Mouse (Mus musculus): ENCODE data around the gene Adgrl1.
"Not testable (repeated sequence)": the region's sequence is repeated elsewhere in the genome, so short reads cannot be mapped to it uniquely, and the experiment has no call there.

The Adgrl1 gene

DNA sequence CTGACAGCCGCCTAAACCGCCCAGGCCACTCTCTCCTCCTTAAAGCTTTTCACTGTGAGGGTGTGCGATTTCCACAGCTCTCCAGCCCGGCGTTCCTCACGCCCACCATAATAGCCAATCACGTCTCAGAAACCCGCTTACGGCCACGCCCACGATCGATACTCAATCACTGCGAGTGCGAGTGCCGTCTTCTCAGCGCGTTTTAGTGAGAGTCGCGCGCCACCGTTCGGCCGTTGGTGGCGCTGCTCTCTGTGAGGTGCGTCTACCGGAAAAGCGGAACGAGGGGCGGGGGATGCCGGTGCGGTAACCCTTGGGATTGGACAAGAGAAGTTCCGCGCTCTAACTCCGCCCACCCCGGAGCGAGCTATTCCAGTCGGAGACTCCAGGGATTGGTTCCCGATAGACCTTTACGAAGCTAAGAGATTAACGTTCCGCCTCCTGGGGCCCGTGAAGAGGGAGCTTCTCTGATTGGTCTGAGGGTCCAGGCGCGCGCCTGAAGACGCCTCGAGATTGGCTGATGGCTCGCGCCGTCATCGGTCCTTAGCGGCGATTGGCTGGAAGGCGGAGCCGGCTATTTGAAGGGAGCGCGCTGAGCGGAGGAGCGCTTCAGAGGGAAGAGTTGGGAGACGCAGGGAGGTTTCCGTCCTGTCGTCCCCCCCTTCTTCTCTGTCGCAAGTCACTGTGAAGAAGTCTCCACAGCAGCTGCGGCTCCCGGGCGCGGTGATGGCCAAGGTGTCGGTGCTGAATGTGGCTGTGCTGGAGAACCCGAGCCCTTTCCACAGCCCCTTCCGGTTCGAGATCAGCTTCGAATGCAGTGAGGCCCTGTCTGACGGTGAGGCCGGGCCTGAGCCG, 55.4 kb downstream of the Adgrl1 start, which contains the start of the genes Gm10644 and Asf1b:
TSS of gene Gm10644 (minus strand) at position 100 of the 852 bp plus-strand sequence.
TSS of gene Asf1b (plus strand) at position 402 of the 852 bp plus-strand sequence.
- peak; percentile 96 for DNase-seq

DNA sequence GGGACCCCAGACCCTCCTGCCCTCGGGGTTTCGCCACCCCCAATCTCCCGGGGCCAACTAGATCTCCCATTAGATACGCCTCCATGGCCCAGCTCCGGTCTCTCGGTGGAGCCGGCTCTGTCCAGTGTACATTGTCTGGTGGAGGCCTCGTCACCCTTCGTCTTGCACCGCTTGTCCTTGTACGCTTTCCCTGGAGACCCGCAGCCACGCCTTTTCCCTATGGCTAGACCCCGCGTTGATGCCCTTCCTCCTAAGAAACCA, 56.0 kb downstream of the Adgrl1 start:
- no peak for DNase-seq

DNA sequence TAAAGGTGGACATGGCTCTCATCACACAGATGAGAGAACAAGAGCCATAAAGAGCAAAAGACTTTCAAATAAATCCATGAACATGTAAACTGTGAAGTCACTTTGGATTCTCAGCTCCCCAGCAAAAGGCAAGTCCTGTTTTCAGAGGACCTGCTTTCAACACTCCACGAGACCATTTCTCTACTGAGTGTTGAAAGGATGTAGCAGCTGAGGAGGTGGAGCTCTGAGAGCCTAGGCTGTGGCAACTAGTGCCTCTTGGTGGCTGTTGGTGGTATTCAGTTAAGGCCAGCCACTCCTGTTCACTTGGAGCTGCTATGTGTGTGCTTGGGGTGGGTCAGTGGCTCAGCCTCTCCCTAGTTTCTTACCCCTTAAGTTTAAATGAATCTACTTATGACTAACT, 56.9 kb downstream of the Adgrl1 start:
- DNase-seq: peak; percentile 55

DNA sequence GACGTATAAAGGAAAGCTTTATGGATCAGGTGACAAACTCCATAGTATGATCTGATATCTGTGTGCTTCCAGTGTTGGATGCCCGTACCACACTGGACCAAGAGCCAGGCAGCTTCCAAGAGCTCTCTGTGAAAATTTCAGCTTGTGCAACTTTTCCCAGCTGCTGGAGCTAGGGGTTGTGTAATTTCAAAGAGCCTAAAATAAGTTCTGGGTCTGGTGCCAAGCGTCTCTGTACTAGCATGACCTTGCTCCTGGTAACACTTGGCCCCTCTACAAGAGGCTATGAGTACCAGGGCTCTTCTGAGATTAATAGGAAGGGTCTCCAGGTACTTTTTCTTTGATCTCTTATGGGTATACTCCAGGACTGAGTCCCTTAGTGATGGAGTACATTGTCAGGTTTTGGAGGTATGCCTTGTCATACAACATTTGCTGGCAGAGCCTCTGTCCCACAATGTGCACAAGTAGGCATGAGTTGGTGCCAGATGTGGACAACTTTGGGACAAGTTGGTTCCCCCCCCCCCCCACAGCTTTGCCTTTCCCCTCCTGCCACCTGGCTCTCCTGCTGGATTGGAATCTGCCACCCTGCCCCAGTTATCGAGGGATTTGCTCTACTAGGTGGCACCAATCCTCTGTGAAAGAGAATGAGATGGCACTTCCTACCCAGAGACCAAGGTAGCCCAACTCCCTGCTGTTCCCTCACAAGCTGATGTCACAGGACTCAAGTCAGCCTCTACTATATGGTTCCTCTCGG, 64.3 kb downstream of the Adgrl1 start:
- no peak for DNase-seq

DNA sequence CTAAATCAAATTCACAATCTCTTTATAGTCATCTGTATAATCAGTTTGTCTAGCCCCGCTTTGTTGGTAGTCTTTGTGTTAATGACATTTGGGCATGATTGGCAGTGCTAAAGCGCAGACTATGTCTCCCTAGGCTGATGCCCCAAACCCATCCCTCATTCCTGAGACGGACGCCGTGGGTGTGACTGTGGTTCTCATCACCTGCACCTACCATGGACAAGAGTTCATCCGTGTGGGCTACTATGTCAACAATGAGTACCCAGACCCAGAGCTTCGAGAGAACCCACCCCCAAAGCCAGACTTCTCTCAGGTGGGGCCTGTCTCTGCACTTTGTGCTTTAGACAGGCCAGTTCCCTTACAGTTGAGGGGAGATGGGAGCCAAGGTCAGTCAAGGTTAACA, 67.8 kb downstream of the Adgrl1 start:
- no peak for DNase-seq

DNA sequence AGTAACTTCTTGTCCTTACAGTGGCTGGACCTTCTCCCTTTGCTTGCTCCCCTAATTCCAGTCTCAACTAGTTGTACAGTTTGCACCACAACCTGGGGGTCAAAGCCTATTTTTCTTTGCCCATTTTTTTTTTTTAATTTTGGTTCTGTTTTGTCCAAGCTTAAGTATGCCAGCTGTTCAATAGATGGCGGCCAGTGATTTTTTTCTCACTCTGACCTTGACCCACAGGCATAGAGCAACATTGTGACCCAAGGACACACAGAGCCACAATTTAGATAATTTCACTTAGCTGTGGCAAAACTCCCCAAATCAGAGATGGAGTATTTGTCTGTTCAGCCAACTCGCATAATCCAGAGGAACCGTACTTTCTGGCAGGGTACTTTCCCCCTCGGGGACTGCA, 71.2 kb downstream of the Adgrl1 start:
- DNase-seq: no peak

DNA sequence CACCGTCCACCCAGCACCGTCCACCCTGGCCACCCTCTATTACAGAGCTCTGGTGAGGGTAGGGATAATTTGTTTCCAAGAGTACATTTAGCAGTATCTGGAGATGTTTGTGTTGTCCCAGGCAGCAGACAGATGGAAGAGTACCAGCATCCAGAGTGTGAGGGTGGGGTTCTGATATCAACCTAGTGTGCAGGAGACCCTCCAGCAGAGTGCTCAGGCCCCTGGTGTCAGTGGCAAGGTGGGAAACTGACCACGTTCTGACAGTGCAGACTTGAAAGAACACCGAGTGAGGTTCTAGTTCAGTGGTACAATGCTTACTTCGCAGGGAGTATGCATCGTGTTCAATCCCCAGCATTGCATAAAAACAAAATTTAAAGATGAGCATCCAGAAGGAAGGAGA, 71.8 kb downstream of the Adgrl1 start:
- DNase-seq: no peak

DNA sequence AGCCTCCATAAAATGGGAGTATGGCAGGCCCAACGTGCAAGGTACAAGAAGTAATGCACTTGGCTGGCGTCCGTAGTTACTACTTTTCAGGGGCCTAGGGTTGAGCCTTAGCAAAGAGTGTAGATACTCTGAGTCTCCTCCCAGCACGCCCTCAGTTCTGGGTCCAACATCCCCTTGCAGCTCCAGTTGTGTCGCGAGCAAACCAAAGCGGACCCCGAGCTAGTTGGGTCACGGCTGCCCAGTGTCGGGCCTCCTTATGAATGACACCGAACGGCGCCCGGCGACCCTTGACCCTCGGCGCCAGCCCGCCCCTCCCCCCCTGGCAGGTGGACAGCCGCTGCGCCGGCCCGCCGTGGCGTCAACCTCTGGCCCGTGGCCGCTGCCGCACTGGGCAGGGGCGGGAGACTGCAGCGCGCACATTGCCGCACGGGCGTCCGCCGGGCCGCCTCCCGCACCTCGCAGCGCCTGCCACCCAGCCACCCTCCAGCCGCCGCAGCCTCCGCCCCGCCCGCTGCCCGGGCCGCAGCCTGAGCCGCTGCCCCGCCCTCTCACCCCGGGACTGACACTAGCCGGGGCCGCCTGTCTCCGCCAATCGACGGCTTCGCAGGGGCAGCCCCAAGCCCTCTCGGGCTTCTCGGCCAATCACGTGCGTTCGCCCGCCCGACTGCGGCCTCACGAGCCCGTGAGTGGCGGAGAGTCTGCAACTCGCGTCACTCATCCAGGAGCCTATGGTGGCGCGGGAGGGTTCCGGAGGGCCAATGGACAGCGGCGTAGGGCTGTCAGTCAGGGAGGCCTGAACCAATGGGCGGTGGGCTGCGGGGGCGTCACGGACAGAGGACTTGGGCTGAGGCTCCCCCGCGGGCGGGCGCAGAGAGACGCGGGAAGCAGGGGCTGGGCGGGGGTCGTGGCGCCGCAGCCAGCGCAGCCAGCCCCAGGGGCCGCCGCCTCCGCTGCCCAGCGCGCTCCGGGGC, 72.5 kb downstream of the Adgrl1 start, which contains the start of gene Prkaca:
TSS of gene Prkaca (plus strand) at position 844 of the 971 bp plus-strand sequence.
- peak; percentile 98 for DNase-seq

DNA sequence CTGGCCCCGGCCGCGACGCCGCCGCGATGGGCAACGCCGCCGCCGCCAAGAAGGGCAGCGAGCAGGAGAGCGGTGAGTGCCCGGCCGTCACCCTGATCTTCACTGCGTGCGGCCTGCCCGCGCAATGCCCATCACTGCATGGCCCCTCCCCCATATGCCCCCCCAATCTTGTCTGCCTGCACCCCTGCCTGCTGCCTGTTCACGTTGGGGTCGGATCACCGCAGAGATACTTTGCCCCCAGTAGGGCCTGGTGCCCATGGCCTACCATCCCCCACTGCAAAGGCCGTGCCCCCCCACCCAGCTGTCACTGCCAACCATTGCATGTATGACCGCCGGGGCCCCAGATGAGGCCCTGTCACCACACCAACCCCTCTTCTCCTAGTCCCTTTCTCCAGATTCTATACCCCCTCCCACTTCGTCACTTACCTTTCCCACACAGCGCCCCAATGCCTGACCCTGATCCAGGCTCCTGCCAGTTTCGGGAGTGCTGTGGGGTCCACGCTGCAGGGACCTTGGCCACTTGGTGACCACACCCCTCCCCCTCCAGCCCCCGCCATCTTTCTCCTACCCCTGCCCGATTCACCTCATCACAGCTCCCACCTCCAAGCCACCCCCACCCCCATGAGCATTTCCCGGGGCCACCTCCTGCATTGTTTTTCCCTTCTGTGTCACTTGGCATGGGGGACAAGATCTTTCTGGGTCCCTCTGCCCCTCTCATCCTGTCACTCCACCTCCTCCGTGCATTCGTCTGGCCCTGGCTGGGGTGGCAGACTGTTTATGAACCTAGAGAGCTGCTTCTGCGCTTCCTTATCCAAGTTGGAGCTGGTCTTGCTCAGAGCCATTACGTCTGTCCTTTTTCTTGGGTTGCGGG, 73.5 kb downstream of the Adgrl1 start:
- DNase-seq: peak; percentile 51

DNA sequence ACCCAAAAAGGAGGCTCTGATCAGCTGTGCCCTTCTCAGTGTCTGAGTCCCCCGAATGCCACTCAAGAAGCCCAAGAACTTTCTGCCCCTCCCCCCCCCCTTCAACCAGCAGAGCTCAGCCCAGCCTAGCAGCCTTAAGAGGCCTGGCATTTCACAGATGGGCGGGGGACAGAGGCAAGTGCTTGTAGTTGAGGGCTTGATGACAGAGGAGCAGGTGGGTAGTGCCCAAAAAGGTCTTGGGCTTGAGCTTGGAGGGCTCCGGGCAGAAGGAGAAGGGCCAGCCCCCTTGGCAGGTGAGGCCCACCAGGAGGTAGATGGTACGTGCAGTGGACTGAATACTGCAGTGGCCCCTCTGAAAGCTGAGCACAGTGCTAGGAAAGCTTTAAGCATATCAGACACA, 74.6 kb downstream of the Adgrl1 start:
- DNase-seq: no peak

DNA sequence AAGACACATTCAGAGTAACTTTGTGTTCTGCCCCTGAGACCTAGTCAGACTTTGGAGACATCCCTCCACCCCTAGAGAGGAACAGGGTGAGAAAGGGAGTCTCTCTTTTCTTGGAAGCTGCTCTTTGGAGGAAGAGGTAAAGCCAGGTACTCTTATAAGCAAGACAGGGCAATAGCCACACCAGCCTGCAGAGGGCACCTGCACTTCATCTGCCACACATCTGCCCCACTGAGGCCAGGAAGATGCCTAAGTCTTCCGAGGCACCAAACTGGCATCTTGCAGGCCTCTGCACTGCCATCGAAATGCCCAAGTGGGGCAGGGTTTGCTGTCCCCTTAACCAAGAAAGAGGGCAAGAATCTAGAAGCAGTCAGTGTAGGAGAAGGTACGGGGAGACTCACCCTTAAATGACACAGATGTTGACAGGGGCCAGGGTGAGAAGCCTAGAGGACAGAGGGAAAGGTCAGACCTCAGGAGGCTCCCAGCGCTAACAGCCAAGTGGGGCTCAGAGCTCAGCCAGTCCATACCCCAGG, 76.3 kb downstream of the Adgrl1 start:
- peak; percentile 57 for DNase-seq

DNA sequence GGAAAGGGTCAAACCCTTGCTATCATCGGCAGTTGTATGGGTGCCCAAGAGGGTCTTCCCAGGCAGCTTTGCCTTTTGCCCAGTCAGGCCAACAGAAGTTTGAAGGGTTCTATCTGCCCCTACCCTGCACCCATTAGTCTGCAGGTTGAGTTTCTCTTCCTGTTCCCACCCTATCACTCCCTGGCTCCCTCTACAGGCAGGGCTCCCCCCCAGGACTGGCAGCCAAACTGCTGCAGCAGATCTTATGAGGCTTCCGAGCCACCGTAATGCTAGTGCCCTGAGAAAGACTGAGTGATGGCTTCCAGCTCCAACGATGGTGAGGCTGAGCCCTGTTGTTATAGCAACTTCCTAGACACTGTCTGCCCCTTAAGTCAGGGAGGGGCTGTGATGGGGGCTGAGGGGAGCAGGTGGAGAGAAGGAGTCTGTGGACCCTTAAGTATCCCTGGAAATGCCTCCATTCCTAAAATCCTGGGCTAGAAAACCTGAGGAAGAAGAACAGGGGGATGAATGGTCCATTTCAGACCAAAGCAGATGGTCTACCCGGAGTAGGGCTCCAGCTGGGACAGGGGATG, 77.0 kb downstream of the Adgrl1 start:
- DNase-seq: peak; percentile 39

DNA sequence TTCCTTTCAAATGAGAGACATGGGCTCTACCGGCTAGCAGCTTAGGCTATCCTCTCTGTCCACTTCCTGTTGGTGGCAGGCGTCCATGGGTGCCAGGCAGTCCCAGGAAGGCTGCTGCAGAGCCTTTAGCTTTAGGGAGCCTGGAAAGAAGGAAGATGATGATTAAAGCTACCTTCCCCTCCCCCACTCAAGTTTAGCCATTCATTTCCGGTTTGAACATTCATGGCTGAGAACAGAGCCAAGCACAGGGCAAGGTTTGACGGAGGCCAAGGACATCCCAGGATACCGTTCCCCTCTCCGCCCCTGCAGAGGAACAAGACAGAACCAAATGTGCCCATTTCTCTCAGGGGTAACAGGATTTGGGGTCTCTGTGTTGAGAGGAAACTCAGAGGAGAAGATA, 77.7 kb downstream of the Adgrl1 start:
- DNase-seq: no peak

DNA sequence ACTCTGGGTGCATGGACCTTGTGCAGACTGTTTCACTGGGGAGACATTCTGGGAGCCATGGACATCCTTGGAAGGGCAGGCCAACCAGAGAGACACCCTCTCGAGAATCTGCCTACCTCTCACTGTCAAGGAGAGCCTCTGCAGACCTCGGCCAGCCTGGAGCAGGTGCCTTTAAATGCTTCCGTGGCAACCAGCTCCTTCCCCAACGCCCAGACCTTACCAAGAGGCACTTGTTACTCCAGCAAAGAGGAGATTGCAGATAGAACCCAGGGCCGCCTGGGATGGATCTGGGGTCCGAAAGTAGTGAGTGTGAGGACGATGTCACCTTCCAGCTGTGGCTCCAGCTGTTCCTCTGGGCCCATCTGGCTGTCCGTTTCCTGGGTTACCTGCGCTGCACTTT, 78.3 kb downstream of the Adgrl1 start:
- DNase-seq: no peak

DNA sequence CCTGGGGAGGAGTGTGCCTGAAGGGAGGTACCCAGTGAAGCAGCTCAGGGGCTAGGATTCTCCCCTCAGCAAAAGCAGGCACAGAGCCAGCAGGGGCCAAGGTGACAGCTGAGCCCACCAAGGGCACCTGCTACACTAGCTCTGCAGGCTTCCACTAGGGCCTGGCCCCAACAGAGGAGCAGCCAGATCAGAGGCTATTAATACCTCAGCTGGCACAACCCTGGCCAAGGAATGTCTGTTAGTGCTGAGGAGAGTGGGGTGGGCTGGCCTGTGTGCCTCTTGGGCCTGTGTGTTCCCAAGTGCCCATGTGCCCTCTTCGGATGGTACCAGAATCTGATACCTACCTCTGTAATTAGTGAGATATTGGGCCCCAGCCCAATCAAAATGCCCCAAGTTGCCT, 80.3 kb downstream of the Adgrl1 start:
- no peak for DNase-seq

DNA sequence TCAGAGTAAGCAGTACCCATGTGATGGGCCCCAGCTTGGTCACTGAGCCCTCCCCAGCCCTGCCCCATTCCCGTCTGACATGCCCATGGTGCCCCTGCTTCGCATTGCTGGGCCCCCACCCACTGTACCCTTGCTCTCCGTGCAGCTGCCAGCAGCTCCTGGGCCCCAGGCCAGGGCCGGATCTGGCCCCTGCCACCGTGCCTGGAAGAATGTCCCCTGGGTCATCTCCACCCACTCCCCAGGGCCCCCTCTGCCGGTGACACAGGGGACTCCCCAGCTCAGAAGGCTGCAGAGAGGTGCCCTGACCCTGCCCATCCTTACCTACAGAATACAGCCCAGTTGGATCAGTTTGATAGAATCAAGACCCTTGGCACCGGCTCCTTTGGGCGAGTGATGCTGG, 80.9 kb downstream of the Adgrl1 start:
- DNase-seq: no peak

DNA sequence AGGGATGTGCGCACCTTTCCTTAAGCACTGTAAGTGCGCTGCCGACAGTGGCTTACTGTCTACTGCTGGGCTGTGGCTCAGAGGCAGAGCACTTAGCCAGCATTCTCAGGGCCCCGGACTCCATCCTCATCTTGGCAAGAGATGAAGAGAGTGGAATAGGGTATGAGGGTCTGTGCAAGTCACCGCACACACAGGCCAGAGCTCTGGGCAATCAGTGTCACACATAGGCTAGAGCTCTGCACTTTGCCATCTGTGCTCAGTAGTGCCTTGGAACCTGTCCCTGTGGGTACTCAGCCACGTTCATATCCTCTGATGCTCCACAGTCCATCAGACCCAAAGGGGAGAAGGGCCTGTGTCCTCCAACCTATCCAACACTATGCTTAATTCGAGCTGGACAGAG, 81.6 kb downstream of the Adgrl1 start:
- DNase-seq: no peak

DNA sequence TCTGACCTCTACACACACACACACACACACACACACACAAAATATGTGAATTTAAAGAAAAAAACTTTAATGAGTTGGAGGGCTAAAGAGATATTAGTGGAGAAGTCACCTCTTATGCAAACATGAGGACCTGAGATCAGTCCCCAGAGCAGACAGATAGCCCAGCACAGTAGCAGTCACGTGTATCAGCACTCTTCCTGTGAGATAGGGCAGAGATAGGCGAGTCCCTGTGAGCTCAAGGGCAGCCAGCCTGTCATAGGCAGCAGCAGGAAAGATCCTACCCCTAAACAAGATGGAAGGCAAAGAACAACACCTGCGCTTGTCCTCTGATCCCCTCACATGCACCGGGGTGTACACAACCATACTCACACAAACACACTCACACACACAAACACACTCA, 82.5 kb downstream of the Adgrl1 start:
- no peak for DNase-seq

DNA sequence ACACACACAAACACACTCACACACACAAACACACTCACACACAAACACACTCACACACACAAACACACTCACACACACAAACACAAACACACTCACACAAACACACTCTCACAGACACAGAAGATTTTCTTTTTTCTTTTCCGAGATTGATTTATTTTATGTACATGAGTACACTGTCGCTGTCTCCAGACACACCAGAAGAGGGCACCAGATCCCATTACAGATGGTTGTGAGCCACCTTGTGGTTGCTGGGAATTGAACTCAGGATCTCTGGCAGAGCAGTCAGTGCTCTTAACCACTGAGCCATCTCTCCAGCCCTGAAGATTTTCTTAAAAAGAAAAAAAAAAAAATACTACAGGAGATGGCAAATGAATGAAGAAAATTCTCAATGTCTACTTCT, 83.3 kb downstream of the Adgrl1 start:
- DNase-seq: not testable (repeated sequence)

DNA sequence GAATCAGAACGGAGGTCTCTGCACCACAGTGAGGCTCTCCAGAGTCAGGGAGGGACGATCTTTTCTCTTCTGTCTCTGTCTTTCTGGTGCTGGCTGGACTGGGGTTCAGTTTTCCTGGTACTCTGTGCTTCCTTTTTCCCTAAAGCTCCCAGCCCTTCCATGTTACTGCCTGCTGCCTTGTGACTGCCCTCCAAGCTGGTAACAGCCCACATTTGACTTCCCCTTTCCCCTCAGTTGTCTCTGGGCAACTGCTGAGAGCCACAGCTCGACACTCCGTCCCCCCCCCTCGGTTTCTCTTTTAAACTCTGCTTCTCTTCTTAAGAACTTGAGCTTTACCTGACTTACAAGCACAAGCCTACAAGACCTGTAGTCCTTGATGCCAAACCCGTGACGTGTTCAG, 89.3 kb downstream of the Adgrl1 start:
- DNase-seq: no peak

DNA sequence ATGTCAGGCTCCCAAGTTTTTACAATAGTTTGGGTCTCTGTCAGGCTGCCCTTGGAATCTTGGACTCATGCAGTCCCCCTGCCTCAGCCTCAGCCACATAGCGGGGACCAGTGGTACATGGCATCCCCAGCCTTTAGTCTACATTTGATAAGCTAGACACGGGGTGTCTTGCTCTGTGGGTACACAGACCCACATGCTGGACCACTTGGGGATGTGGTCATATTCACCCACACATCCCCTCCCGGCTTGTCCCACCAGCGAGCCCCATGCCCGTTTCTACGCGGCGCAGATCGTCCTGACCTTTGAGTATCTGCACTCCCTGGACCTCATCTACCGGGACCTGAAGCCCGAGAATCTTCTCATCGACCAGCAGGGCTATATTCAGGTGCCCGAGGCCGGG, 90.3 kb downstream of the Adgrl1 start:
- DNase-seq: no peak

Data from thymus, postnatal 14 days (tissue).